Mouse (Mus musculus) bone marrow macrophage, adult 2 months (primary cell): Measurements from ENCODE around the gene Sipa1l2. TPM values are rescaled to one million over a fixed set of nuclear protein-coding genes. Genes with fewer than 3 reads are reported as not detected.

Source experiments
- H3K27ac ChIP-seq: 2 replicates; pipeline ENCODE4 v1.5.1; 2012; ENCODE audit warnings: low read depth, low read length; ENCODE audit not compliant: insufficient read depth
- H3K4me1 ChIP-seq: 2 replicates; pipeline ENCODE4 v1.6.1; 2012; ENCODE audit warnings: low read length; ENCODE audit not compliant: control insufficient read depth, insufficient read depth
- H3K4me3 ChIP-seq: 2 replicates; pipeline ENCODE4 v1.5.1; 2012; ENCODE audit warnings: mild to moderate bottlenecking, low read length, moderate library complexity; ENCODE audit not compliant: insufficient read depth
- CTCF ChIP-seq: IDR thresholded peaks from 2 replicates; pipeline ENCODE4 v1.5.1; 2012; ENCODE audit warnings: low read depth, mild to moderate bottlenecking, low read length, moderate library complexity
- POLR2A ChIP-seq: IDR thresholded peaks from 2 replicates; pipeline ENCODE4 v1.6.1; 2012; ENCODE audit warnings: mild to moderate bottlenecking, low read depth, low read length, borderline replicate concordance
- polyA plus RNA-seq: library from polyadenylated mRNA; stranded (reverse); fragments of >200 nt; gene quantifications from 2 replicates; pipeline ENCODE4 v1.2.4, GENCODE M21; 2012; ENCODE audit not compliant: missing spikeins, insufficient read depth, insufficient read length

The Sipa1l2 gene
- polyA plus RNA-seq, 1 experiment = 9.1 TPM

DNA sequence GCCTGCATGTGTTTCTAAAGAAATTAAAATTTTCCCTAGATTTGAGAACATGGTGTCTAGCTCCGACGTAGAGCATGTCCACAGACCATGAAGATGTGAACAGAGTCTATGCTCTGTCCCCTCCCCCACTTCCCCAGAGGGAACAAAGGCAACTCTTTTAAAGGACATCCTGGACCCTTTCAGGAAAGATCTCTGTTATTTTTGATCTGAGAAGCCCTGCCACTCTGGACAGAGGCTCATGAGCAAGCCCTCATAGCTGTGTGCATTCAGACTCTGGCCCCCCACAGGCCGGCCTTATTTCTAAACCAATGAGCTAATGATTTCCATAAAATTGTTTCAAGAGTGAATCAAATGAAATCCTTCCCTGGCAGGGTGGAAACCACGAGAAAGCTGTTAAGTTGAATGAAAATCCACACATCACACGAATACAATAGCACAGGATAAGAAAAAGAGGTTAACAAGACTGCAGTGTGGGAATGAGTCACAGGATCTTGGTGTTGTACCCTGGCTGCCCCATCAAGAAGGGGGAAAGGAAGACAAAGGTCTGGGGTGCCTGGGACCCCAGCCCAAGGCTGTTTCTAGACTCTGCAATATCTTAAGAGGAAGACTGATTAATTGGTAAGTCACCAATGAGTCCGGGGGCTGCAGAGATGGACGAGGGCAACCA lies 84.9 kb downstream of the Sipa1l2 start:
- Histone ChIP-seq H3K27ac (no peak overlapping the region), H3K4me3 (no peak overlapping the region), H3K4me1 (peaks cover 35% of the 10 kb centered on the region)
- no peak for TF ChIP-seq CTCF
- no peak for TF ChIP-seq POLR2A

GRCm38 (mm10) chr8:125482491-125483096 lies 87.0 kb downstream of the Sipa1l2 start:
- Histone ChIP-seq H3K4me3 (no peak overlapping the region), H3K27ac (no peak overlapping the region), H3K4me1 (peaks cover 16% of the 10 kb centered on the region)
- TF ChIP-seq POLR2A (no peak), CTCF (no peak)

- TF ChIP-seq CTCF (no peak), POLR2A (no peak)
- no peak overlapping the region for H3K4me3 ChIP-seq
- no peak overlapping the region for H3K27ac ChIP-seq
- H3K4me1 ChIP-seq = no peaks in the 10 kb centered on the region
Measured at GRCm38 (mm10) chr8:125474876-125475275, 94.7 kb downstream of the Sipa1l2 start.

DNA sequence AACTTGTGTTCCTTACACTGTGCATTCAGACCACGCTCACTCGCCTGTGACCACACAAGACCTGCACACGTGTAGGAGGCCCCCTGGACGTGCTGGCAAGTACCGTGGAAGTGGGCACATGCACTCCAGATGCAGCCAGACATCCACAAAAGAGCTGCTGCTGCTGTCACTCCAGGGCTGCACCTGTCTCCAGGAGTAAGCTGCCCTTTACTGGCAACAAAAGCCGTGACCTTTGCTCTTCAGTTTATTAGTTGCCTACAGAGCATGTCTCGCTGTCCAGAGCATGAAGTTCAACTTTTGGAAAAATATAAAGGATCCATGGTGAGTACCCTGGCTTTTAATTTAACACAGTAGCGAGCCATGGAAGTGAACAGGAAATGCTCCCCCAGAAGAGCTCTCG lies 98.2 kb downstream of the Sipa1l2 start:
- Histone ChIP-seq H3K4me1 (no peaks in the 10 kb centered on the region), H3K27ac (no peak overlapping the region), H3K4me3 (no peak overlapping the region)
- TF ChIP-seq CTCF = no peak
- TF ChIP-seq POLR2A = no peak

DNA sequence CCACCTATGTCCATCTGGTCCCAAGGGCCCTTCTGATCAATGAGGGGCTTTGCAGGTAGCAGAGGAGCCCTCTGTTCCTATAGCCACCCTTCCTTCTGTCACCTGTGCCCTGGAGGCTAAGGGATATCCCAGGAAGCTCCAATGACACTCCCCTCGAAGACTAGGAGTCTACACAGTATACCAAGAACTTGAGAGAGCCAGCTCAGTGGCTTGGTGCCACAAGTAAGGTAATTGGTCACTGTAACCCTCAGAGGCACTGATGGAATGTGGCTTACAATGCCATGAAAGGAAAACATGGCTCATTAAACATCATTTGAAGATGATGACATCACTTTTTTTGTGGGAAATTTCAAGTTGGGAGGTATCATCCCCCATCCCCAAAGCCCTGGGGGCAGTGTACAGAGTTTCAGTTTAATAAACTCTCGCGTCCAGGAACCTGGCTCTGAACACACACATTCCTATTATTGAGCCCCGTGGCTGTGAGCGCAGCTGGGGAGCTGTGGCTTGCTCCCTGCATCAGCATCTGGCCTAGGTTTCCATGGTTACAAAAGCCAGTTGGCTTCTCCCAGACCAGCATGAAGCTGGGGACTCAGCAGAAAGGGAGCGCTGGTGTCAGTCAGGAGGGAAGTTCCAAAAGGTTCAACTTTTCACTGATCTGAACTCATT lies 104.3 kb downstream of the Sipa1l2 start:
- TF ChIP-seq POLR2A (no peak), CTCF (no peak)
- Histone ChIP-seq H3K4me1 (peaks cover 29% of the 10 kb centered on the region), H3K4me3 (no peak overlapping the region), H3K27ac (no peak overlapping the region)

DNA sequence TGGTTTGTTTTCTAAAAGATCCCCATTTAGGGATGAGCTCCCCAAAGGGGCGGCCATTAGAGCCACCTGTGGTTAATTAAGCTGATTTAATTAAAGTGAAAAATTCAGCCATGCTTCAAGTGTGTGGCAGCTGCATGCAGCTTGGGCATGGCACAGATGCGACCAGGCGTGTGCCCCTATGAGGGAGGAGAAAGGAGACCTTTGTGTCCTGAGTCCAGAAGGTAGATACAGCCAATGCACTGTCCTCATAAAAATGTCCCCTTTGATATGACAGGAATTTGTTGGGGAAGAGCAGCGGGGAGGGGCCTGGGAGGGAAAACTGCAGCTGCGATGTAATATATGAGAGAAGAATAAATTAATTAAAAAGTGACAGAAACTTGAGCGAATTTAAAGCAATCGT lies 106.7 kb downstream of the Sipa1l2 start:
- H3K27ac ChIP-seq = no peak overlapping the region
- H3K4me1 ChIP-seq = peaks cover 42% of the 10 kb centered on the region
- TF ChIP-seq CTCF (no peak), POLR2A (no peak)
- H3K4me3 ChIP-seq = no peak overlapping the region

DNA sequence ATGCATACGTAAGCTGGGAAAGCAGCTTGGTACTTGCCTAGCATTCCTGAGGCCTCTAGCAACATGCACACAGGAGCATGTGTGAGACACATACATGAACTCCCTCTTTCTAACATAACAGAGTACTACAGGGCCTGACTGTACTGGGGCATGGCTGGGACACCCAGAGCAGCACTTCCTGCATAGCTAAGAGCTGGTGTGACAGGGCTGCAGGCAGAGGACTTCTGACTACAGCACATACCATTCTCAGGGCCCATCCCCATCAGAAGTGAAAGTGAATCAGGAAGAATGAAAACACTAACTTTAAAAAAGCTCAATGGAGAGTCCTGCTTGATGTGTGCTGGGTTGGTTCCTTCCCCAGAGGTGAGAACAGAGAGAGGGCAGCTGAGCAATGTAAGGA lies 108.1 kb downstream of the Sipa1l2 start:
- Histone ChIP-seq H3K4me3 (no peak overlapping the region), H3K27ac (peak overlapping the region; percentile 68), H3K4me1 (peaks cover 46% of the 10 kb centered on the region)
- TF ChIP-seq POLR2A = no peak
- TF ChIP-seq CTCF = no peak

DNA sequence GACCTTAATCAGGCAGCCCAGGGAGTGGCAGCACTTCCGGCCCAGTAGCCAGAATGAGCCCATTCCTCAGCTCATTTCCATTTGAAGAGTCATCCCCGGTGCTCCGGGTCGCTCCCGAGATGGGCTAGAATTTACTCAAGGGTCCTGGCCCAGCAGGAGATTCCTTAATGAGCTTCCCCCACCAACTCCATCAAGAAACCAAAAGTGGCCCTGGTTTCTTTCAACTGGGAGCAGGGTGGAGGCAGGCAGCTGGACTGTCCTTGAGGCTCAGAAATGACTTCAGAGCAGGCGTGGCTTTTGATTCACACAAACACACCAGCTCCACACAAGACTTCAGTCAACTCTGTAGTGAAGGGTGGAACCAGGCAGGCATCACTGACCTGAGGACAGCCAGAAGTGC lies 109.0 kb downstream of the Sipa1l2 start:
- Histone ChIP-seq H3K4me3 (no peak overlapping the region), H3K27ac (peak overlapping the region; percentile 71), H3K4me1 (peaks cover 48% of the 10 kb centered on the region)
- TF ChIP-seq POLR2A (no peak), CTCF (no peak)

DNA sequence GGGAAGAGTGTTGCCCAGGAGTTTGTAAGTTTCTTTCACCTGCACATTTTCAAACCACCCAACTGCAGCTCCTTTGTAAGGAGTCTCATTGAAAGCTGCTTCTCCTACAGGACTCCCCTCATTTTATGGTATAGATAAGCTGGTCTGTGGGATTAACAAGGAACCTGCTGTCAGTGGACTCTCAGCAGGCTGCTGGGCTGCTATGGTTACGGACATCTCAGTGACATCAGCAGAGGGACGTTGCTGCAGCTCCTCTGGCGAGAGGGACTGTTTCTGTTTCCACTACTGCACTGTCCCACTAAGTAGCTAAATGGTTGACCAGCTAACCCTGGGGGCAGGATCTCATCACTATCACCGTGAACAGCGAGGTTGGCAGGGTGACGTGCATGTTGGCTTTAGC lies 120.6 kb downstream of the Sipa1l2 start:
- TF ChIP-seq CTCF (no peak), POLR2A (no peak)

DNA sequence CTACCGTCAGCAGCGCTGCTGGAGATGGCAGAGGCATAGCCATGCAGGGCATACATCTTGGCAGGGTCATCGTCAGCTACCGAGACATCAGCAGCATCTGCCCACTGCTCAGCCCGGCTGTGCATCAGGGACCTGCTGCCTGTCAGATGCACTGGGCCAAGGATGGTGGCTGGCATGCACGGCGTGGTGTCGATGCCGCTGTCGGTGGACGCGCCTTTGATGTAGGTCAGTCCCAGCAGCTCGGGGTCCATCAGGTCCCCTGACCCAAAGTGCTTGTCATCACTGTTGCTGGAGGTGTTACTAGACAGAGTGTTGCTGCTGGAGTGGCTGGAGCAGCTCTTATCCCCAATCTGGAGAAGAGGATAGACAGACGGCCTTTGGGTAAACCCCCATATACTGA lies 122.1 kb downstream of the Sipa1l2 start:
- Histone ChIP-seq H3K27ac (no peak overlapping the region), H3K4me1 (no peaks in the 10 kb centered on the region), H3K4me3 (no peak overlapping the region)
- no peak for TF ChIP-seq POLR2A
- no peak for TF ChIP-seq CTCF

More for the DNA sequence above, 120.6 kb downstream of the Sipa1l2 start:
- Histone ChIP-seq H3K4me3 (no peak overlapping the region), H3K27ac (no peak overlapping the region), H3K4me1 (no peaks in the 10 kb centered on the region)
